In the genomic region with DNA sequence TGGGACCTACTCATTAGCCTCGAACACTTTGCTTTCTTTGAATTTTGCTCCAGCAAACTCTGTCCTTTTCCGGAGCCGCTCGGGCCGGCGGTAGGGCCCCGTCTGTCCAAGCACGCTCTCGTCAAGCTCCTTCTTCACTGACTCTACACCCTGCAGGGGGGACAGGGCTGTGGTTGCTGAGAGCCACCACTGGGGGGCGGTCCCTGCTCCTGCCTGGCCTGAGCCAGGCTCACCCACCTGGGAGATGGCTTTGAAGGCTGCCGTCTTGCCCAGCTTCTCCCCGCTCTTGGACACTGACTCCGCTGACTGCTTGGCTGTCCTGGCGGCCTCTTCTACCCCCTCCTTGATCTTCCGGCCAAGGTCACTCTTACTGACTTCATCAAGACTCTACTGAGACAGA, we compare ENCODE assay signal across 9 mouse cellular contexts. TPM values are rescaled to one million over a fixed set of nuclear protein-coding genes. Genes with fewer than 3 reads are reported as not detected.
DNase-seq lines count a peak whose midpoint lies in the region; ATAC-seq and TF ChIP-seq lines count a peak whose summit lies in the region.
"Had no signal": no experiment of that assay in that cellular context is flagged by ENCODE, and none has a peak within 500 bp of the region (broad histone marks: within the 10 kb centered on the region; RNA-seq: fewer than 3 reads in every experiment).

No protein-coding gene starts in this region.

- no peak overlapping the region for H3K4me2 ChIP-seq in forebrain, embryonic 15.5 days (replicated peaks)
- no peak overlapping the region for H3K4me2 ChIP-seq in midbrain, embryonic 12.5 days (replicated peaks)
- H3K4me2 ChIP-seq in heart, embryonic 11.5 days, result no peak overlapping the region
- H3K4me2 ChIP-seq: limb, embryonic 12.5 days had no signal

- peak; percentile 55; the same call in 1 of the 2 replicates for ATAC-seq in forebrain, embryonic 15.5 days (replicated peaks)
- 0 out of 2 replicates have a peak, but pooled peaks have one; percentile 47 for ATAC-seq in midbrain, embryonic 12.5 days (ENCODE audit: low FRiP score, low read depth)
- ATAC-seq in heart, embryonic 11.5 days (replicated peaks; ENCODE audit: insufficient number of reproducible peaks, low FRiP score, low TSS enrichment), result no peak

- no peaks in the 10 kb centered on the region for H3K27me3 ChIP-seq in kidney, adult 2 months (replicated peaks; ENCODE audit: control insufficient read depth, insufficient read depth, low read length)
- H3K27me3 ChIP-seq in forebrain, embryonic 15.5 days, result no peaks in the 10 kb centered on the region
- no peaks in the 10 kb centered on the region for H3K27me3 ChIP-seq in midbrain, embryonic 12.5 days
- no peaks in the 10 kb centered on the region for H3K27me3 ChIP-seq in heart, embryonic 11.5 days (ENCODE audit: control insufficient read depth, insufficient read depth, low read length)
- H3K27me3 ChIP-seq: limb, embryonic 12.5 days had no signal

- no peak for TF ChIP-seq POLR2A in kidney, adult 2 months (IDR thresholded peaks at IDR 0.05; ENCODE audit: low read depth, low read length)

- peak; percentile 37; the same call in 1 of the 2 replicates for TF ChIP-seq CTCF in kidney, adult 2 months (conservative IDR thresholded peaks at IDR 0.05; ENCODE audit: insufficient read depth, insufficient read length, low read depth, low read length)

- in situ Hi-C loops in ES-E14 (cut with MboI; ENCODE audit: low sequenced_read_pairs in 2 of 2, unreplicated experiment in 2 of 2), result no loop called here

- H3K9ac ChIP-seq in ES-E14 (ENCODE audit: insufficient read depth, low read depth, low read length, poor library complexity, severe bottlenecking), result no peak overlapping the region
- H3K9ac ChIP-seq in forebrain, embryonic 15.5 days (replicated peaks), result no peak overlapping the region
- H3K9ac ChIP-seq in midbrain, embryonic 12.5 days (replicated peaks), result no peak overlapping the region
- no peak overlapping the region for H3K9ac ChIP-seq in heart, embryonic 11.5 days (ENCODE audit: low read depth, low read length)
- H3K9ac ChIP-seq: limb, embryonic 12.5 days had no signal

- no peaks in the 10 kb centered on the region for H3K4me1 ChIP-seq in kidney, adult 2 months (ENCODE audit: control insufficient read depth, insufficient read depth, low read length)
- no peaks in the 10 kb centered on the region for H3K4me1 ChIP-seq in ES-E14 (ENCODE audit: control insufficient read depth in 2 of 2, insufficient read depth in 2 of 2, low read length in 2 of 2, poor library complexity in 1 of 2)
- no peaks in the 10 kb centered on the region for H3K4me1 ChIP-seq in forebrain, embryonic 15.5 days
- no peaks in the 10 kb centered on the region for H3K4me1 ChIP-seq in midbrain, embryonic 12.5 days
- no peaks in the 10 kb centered on the region for H3K4me1 ChIP-seq in heart, embryonic 11.5 days (ENCODE audit: control insufficient read depth, insufficient read depth, low read length)
- H3K4me1 ChIP-seq: limb, embryonic 12.5 days had no signal

- H3K4me3 ChIP-seq in kidney, adult 2 months (ENCODE audit: insufficient read depth, low read depth, low read length), result no peak overlapping the region
- no peak overlapping the region for H3K4me3 ChIP-seq in ES-E14 (ENCODE audit: insufficient read depth in 1 of 2, low read depth in 1 of 2, low read length in 2 of 2, poor library complexity in 1 of 2, severe bottlenecking in 1 of 2)
- no peak overlapping the region for H3K4me3 ChIP-seq in forebrain, embryonic 15.5 days
- H3K4me3 ChIP-seq in midbrain, embryonic 12.5 days, result no peak overlapping the region
- H3K4me3 ChIP-seq in heart, embryonic 11.5 days (ENCODE audit: low read depth, low read length), result no peak overlapping the region
- H3K4me3 ChIP-seq: limb, embryonic 12.5 days had no signal

- DNase-seq in kidney, adult 2 months, result peak; percentile 28
- no peak for DNase-seq in kidney, adult 11 months
- DNase-seq in ES-E14 (ENCODE audit: low read depth, low spot score), result no peak
- DNase-seq in left cerebral cortex, adult 11 months (ENCODE audit: low spot score), result no peak
- no peak for DNase-seq in c-Kit-positive CD71-positive TER-119-positive erythroid progenitor cells, embryonic 14.5 days (ENCODE audit: low spot score)

- WGBS in kidney, adult 2 months, result 75% methylated on average over 15 of the region's 15 CpGs
- WGBS in forebrain, embryonic 15.5 days, result 76% methylated on average over 15 of the region's 15 CpGs
- WGBS in midbrain, embryonic 12.5 days, result 77% methylated on average over 15 of the region's 15 CpGs
- 78% methylated on average over 15 of the region's 15 CpGs for WGBS in heart, embryonic 11.5 days (ENCODE audit: insufficient replicate concordance)

- no peaks in the 10 kb centered on the region; the same call in 1 of the 2 replicates for H3K36me3 ChIP-seq in kidney, adult 2 months (ENCODE audit: control insufficient read depth, insufficient read depth, low read length)
- peaks cover 53% of the 10 kb centered on the region for H3K36me3 ChIP-seq in ES-E14 (ENCODE audit: control insufficient read depth, insufficient read depth, low read length, poor library complexity, severe bottlenecking)
- H3K36me3 ChIP-seq in forebrain, embryonic 15.5 days, result peaks cover 81% of the 10 kb centered on the region
- H3K36me3 ChIP-seq in midbrain, embryonic 12.5 days, result peaks cover 94% of the 10 kb centered on the region
- peaks cover 52% of the 10 kb centered on the region for H3K36me3 ChIP-seq in heart, embryonic 11.5 days (ENCODE audit: control insufficient read depth, insufficient read depth, low read length)

- no peak overlapping the region for H3K27ac ChIP-seq in kidney, adult 2 months (ENCODE audit: insufficient read depth, low read depth, low read length)
- no peak overlapping the region for H3K27ac ChIP-seq in ES-E14 (ENCODE audit: insufficient read depth, low read depth, low read length, poor library complexity, severe bottlenecking)
- H3K27ac ChIP-seq in forebrain, embryonic 15.5 days (replicated peaks), result no peak overlapping the region
- no peak overlapping the region for H3K27ac ChIP-seq in midbrain, embryonic 12.5 days (replicated peaks)
- no peak overlapping the region for H3K27ac ChIP-seq in heart, embryonic 11.5 days (ENCODE audit: low read depth, low read length)
- H3K27ac ChIP-seq: limb, embryonic 12.5 days had no signal

- no peaks in the 10 kb centered on the region for H3K9me3 ChIP-seq in ES-E14 (ENCODE audit: control insufficient read depth, insufficient read depth, low read depth, low read length)
- H3K9me3 ChIP-seq in forebrain, embryonic 15.5 days, result no peaks in the 10 kb centered on the region
- H3K9me3 ChIP-seq in midbrain, embryonic 12.5 days, result no peaks in the 10 kb centered on the region
- no peaks in the 10 kb centered on the region for H3K9me3 ChIP-seq in heart, embryonic 11.5 days (replicated peaks; ENCODE audit: control insufficient read depth, low read length)
- H3K9me3 ChIP-seq: limb, embryonic 12.5 days had no signal

TF ChIP-seq in ES-E14, 5 proteins besides CTCF, POLR2A, EP300 and RAD21:
- no peak for TF ChIP-seq CHD2 (IDR thresholded peaks at IDR 0.05; ENCODE audit: low read depth, low read length)
- TF ChIP-seq ZC3H11A (IDR thresholded peaks at IDR 0.05; ENCODE audit: borderline replicate concordance, low read depth, low read length), result peak; percentile 22; the same call in 1 of the 2 replicates

RNA-seq across cellular contexts. Expression of a gene that starts 8.1 kb away (rescaled TPM):
- 88.1 and 91.9 TPM in 2 replicates for polyA plus RNA-seq in kidney, adult 2 months (2012; rRNA removed)
- 72.5 and 78.8 TPM in 2 replicates for total RNA-seq in ES-E14 (2012; rRNA removed)
- polyA plus RNA-seq in forebrain, embryonic 15.5 days (2015; fragmentation: Nextera tagmentation; extraction: Ambion mirVana), result 42.6 and 43.3 TPM in 2 replicates
- 54.9 and 57.8 TPM in 2 replicates for polyA plus RNA-seq in midbrain, embryonic 12.5 days (2016; fragmentation: Nextera tagmentation; extraction: Ambion mirVana)
- polyA plus RNA-seq in heart, embryonic 11.5 days (2014; fragmentation: Nextera tagmentation; extraction: Ambion mirVana), result 76.9 and 79.6 TPM in 2 replicates

RNA-seq across cellular contexts. Expression of a gene that starts 8.6 kb away (rescaled TPM):
- polyA plus RNA-seq in kidney, adult 2 months (2012; rRNA removed), result 6.8 and 7.8 TPM in 2 replicates
- 3.7 and 3.8 TPM in 2 replicates for total RNA-seq in ES-E14 (2012; rRNA removed)
- 397 and 404 TPM in 2 replicates for polyA plus RNA-seq in forebrain, embryonic 15.5 days (2015; fragmentation: Nextera tagmentation; extraction: Ambion mirVana)
- 170 TPM in 2 replicates for polyA plus RNA-seq in midbrain, embryonic 12.5 days (2016; fragmentation: Nextera tagmentation; extraction: Ambion mirVana)
- polyA plus RNA-seq in heart, embryonic 11.5 days (2014; fragmentation: Nextera tagmentation; extraction: Ambion mirVana), result 33.0 and 33.5 TPM in 2 replicates

RNA-seq across cellular contexts. Expression of a gene that starts 14.7 kb away (rescaled TPM):
- 36.7 and 36.9 TPM in 2 replicates for polyA plus RNA-seq in kidney, adult 2 months (2012; rRNA removed)
- total RNA-seq in ES-E14 (2012; rRNA removed), result 10.3 and 15.9 TPM in 2 replicates
- polyA plus RNA-seq in forebrain, embryonic 15.5 days (2015; fragmentation: Nextera tagmentation; extraction: Ambion mirVana), result 73.5 and 74.7 TPM in 2 replicates
- polyA plus RNA-seq in midbrain, embryonic 12.5 days (2016; fragmentation: Nextera tagmentation; extraction: Ambion mirVana), result 61.9 and 63.0 TPM in 2 replicates
- polyA plus RNA-seq in heart, embryonic 11.5 days (2014; fragmentation: Nextera tagmentation; extraction: Ambion mirVana), result 41.7 and 45.3 TPM in 2 replicates

RNA-seq across cellular contexts. Expression of a gene that starts 19.6 kb away (rescaled TPM):
- polyA plus RNA-seq in kidney, adult 2 months (2012; rRNA removed), result 18.7 and 27.8 TPM in 2 replicates
- total RNA-seq in ES-E14 (2012; rRNA removed), result 1.1 and 1.6 TPM in 2 replicates
- polyA plus RNA-seq in forebrain, embryonic 15.5 days (2015; fragmentation: Nextera tagmentation; extraction: Ambion mirVana), result 3.1 and 3.4 TPM in 2 replicates
- polyA plus RNA-seq in midbrain, embryonic 12.5 days (2016; fragmentation: Nextera tagmentation; extraction: Ambion mirVana), result 5.0 and 5.3 TPM in 2 replicates
- polyA plus RNA-seq in heart, embryonic 11.5 days (2014; fragmentation: Nextera tagmentation; extraction: Ambion mirVana), result 2.5 and 2.9 TPM in 2 replicates

RNA-seq across cellular contexts. Expression of a gene that starts 29.0 kb away (rescaled TPM):
- 1.3 and 3.3 TPM in 2 replicates for polyA plus RNA-seq in kidney, adult 2 months (2012; rRNA removed)
- total RNA-seq in ES-E14 (2012; rRNA removed), result not detected in 2 replicates
- 0.89 and 1.3 TPM in 2 replicates for polyA plus RNA-seq in forebrain, embryonic 15.5 days (2015; fragmentation: Nextera tagmentation; extraction: Ambion mirVana)
- 1.5 and 1.6 TPM in 2 replicates for polyA plus RNA-seq in midbrain, embryonic 12.5 days (2016; fragmentation: Nextera tagmentation; extraction: Ambion mirVana)
- polyA plus RNA-seq in heart, embryonic 11.5 days (2014; fragmentation: Nextera tagmentation; extraction: Ambion mirVana), result 0.07 TPM in 1 of 2 replicates, not detected in the other
